21 mouse cellular contexts compared by ENCODE assay signal in genomic region chr1:74485792-74486191, GRCm38 (mm10). TPM values are rescaled to one million over a fixed set of nuclear protein-coding genes. Genes with fewer than 3 reads are reported as not detected.
"Had no signal": no experiment of that assay in that cellular context is flagged by ENCODE, and none has a peak within 500 bp of the region (broad histone marks: within the 10 kb centered on the region; RNA-seq: fewer than 3 reads in every experiment).

No protein-coding gene starts in this region.

- ATAC-seq: liver, postnatal 0 days; lung, postnatal 0 days; midbrain, embryonic 13.5 days; midbrain, embryonic 15.5 days had no signal

- H3K4me3 ChIP-seq: liver, embryonic 15.5 days; lung, embryonic 15.5 days; megakaryocyte, embryonic 14.5 days; midbrain, embryonic 13.5 days; midbrain, embryonic 15.5 days; neural tube, embryonic 12.5 days had no signal

- H3K4me1 ChIP-seq: liver, embryonic 15.5 days; lung, embryonic 15.5 days; megakaryocyte, embryonic 14.5 days; midbrain, embryonic 13.5 days; midbrain, embryonic 15.5 days; neural tube, embryonic 12.5 days had no signal

- H3K9ac ChIP-seq: liver, embryonic 15.5 days; liver, postnatal 0 days; lung, embryonic 15.5 days; midbrain, embryonic 13.5 days; midbrain, embryonic 15.5 days; neural tube, embryonic 12.5 days had no signal

- H3K27me3 ChIP-seq: liver, embryonic 15.5 days; lung, embryonic 15.5 days; megakaryocyte, embryonic 14.5 days; midbrain, embryonic 13.5 days; midbrain, embryonic 15.5 days; neural tube, embryonic 12.5 days had no signal

- H3K9me3 ChIP-seq: liver, embryonic 15.5 days; lung, embryonic 15.5 days; megakaryocyte, embryonic 14.5 days; midbrain, embryonic 13.5 days; midbrain, embryonic 15.5 days; neural tube, embryonic 12.5 days had no signal

- H3K27ac ChIP-seq: liver, embryonic 15.5 days; lung, embryonic 15.5 days; macrophage; midbrain, embryonic 13.5 days; midbrain, embryonic 15.5 days; neural tube, embryonic 12.5 days had no signal

- DNase-seq: liver, postnatal 0 days; lung, adult 2 months; lung, postnatal 14 days; lung, postnatal 36 days; right cerebral cortex, postnatal 25 days; right cerebral cortex, postnatal 4 days; spleen, adult 18-20 months; thymus, adult 18-20 months; thymus, postnatal 25 days; thymus, postnatal 4 days had no signal

- H3K4me2 ChIP-seq: liver, embryonic 15.5 days; lung, embryonic 15.5 days; midbrain, embryonic 11.5 days; midbrain, embryonic 13.5 days; midbrain, embryonic 15.5 days; neural tube, embryonic 12.5 days had no signal

RNA-seq across cellular contexts. Expression of gene Plcd4, which starts 56.9 kb away (rescaled TPM):
- polyA plus RNA-seq: macrophage; small intestine, adult 2 months; stomach, embryonic 14.5 days had no signal
